Mouse (Mus musculus) lung, postnatal 36 days (tissue): ENCODE data around the gene Ube2a.

Experiments
- DNase-seq: peaks from one replicate; pipeline ENCODE4 v3.0.0; 2022; ENCODE audit warnings: mixed read lengths

Ube2a gene

DNA sequence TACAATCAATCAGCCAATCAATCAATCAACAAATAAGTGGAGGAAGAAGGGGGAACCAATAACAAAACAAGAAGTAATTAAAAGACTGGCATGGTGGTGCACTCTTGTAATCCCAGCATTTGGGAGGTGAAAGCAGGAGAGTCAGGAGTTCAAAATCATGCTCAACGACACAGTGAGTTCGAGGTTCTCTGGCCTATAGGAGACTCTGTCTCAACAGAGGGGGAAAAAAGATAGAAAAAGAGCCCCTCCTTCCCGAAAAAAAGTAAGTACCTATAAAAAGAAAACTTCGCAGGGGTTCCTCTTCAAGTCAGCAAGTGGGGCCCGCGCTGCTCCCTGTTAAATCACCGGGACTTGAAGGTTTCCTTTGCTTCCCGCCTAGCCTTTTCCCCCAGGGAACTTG lies at the start of gene Ube2a, which contains the start of gene C330007P06Rik:
Gene Ube2a (plus strand): TSS at position 136 of the 400 bp plus-strand sequence.
Gene C330007P06Rik (minus strand): TSS at position 347 of the 400 bp plus-strand sequence.
- DNase-seq, result no peak

DNA sequence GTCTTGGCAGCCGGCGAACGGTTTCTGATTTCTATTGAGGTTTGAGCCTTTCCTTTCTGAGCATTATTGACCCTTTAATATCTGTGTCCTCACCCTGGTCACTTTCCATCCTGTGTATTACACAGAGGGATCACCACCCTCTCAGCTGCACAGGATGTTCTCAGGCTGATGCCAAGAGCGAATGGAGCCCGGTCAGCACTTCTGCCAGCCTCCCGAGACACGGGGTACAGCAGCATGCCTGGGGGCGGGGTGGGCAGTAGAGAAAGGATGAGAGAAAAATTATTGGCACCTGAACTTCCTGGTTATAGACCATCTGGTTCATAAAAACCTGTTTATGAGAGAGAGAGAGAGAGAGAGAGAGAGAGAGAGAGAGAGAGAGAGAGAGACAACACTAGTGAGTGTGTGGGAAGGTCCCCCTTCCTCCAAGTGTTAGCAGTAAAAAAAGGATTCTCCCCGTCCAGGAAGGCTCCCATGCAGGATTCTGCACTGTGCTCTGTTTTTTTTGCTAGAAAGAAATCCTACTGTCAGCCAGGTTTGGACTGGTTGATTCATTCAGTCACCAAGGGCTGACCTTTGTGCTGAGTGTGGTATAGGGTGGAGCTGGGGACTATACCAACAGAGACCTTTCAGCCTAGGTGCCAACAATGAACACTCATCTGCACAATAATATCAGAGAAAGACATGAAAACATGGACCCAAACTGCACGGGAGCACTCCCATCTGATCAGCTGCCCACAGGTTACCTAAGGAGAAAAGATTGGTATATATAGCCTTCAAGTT lies 49.6 kb upstream of the Ube2a start:
- DNase-seq, result no peak

DNA sequence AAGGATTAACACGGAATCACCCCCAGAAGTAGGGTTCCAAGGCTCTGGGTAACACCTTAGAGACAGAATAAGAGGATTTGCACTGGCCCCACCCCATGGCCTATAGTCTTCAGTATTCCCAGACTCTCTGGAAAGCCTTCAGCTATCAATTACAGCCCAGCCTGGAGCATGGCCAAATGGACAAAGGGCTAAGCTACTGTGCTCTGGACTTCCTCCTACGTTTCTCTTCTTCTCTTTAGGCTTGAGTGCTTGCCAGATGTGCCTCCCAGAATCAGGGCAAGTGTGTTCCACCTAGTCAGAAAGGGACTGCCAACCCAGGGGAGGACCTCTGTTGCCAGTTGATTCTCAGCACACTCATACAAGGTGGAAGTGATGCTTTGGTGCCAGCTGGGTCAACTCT lies 48.7 kb upstream of the Ube2a start:
- DNase-seq, result peak; percentile 37

DNA sequence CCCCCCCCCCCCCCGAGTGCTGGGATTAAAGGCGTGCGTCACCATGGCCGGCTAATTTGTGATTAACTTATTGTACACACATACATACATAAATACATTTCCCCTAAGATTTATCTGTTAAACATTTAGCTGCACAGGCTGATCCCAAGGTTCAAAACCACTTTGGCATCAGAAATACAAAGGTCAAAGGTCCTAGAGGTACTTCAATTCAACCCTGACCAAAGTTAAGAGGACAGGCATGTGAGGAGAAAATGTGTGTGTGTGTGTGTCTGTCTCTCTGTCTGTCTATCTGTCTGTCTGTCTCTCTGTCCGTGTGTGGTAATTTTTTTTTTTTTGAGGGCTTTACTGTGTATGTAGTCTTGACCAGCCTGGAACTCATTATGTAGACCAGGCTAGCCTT lies 46.8 kb upstream of the Ube2a start:
- no peak for DNase-seq

DNA sequence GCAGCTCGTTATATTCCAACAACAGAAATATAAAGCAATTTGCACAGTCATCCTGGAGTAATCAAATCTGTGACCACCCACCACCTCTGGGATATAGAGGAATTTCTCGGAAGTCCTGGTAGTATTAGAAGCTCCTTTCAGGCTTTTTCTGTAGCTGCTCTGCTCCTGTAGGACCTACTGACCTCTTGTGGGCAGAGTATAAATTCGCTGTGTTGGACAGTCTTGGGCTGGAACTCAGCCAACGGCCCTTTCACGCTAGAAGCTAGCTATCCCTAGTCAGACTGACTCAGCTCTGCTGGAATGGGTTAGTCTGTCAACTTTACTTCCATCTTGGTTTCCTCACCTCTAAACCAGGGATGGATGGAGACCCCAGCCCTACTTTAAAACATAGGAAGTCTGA lies 43.4 kb upstream of the Ube2a start:
- peak; percentile 64 for DNase-seq

DNA sequence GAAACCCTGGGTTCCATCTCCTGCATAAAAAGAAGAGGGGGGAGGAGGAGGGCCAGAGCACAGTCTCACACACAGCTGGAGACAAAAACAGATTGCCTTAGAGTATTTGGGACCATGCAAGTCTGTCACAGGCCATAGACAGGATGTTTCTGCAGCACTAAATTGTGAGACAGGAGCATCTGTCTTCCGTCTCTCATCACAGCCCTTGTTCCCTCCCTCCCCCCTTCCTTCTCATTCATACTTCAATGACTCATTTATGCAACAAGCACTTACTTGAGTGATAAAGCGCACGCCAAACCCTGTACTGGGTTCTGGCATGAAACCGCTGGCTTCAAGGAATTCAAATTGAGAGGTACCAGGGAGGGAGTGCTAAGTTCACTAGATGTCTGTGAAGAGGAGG lies 42.1 kb upstream of the Ube2a start:
- peak; percentile 59 for DNase-seq

DNA sequence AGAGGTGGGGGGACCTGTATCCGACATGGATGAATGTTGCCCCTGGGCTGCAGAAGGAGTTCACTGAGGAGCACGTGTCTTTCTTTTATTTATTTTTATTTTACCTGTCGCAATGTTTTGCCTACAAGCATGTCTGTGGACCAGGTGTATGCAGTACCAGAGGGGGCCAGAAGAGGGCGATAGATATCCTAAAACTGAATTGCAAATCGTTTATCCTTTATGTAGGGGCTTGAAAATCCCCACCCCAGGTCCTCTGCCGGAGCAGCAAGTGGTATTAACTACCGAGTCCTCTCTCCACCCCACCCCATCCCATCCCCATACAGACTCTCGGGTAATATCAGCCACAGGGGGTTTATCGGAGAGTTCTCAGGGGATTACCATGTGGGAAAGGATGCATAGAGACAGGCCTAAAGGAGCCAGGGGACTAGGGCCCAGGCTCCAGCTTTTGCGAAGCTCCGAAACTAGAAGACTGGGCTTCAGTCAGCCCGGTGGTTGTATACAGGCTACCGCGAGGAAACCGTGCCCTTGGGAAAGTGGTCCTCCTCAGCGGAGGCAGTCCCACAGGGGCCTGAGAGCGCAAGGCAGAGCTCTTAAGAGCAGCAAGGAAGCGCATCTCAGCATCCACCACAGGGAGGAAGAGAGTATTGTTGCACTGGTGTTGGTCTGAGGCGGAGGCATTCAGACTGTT lies 40.2 kb upstream of the Ube2a start:
- DNase-seq, result peak; percentile 84

DNA sequence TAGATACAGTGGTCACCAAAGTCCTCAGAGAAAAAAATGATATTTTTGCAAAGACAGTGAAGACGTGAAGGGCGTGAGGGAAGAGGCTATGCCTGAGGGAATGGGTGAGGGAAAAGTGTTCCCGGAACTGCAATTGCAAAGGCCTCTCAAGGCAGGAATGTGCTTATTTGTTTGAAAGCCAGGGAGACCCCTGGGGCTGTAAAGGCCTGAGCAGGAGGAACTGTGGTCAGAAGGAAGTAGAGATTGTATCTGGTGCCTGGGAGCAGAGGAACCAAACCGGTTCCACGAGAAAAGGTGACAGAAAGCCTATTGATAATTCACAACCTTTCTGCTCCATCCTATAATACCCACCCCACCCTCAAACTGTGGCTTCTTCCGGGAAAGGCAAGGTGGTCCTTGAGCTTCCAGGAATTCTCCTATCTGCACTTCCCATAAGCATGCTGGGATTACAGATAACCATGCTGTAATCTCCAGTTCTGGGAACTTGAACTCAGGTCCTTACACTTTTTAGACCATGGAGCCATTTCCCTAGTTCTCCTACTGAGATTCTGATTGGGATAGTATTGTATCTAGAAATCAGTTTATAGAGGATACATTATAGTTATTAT lies 36.5 kb upstream of the Ube2a start:
- DNase-seq, result no peak

DNA sequence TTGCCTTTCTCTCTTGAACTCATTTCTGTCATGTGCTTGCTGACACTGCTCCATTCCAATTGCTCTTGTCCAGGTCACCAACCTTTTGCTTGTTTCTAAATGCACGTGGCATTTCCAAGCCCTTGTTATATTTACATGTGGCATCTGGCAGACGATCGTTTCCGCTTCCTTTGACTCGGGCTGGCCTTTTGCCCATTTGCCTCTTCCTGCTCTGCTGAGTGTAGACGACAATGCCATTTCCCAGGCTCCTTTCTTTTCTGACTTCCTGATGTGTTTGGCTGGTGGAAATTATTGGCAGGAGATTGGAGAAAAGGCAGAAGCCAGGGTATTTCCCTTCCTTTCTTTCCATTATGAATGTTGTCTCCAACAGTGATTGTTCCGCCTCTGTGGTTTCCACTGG lies 34.3 kb upstream of the Ube2a start:
- peak; percentile 85 for DNase-seq

DNA sequence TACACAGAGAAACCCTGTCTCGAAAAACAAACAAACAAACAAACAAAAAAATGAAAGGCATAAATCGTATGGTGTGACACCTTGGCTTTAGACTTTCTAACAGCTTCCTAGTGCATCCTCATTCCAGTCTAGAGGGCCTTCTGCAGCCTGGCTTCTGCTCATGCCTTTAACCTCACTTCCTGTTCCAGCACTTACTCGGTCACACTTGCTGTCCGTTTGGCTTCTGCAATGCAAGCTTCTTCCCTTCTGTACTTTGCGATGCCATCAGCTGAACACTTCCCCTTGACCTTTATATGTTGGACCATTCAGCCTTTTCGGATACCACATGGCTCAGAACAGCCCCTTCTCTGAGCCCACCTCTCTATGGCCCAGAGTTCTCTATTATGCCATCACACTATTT lies 32.0 kb upstream of the Ube2a start:
- DNase-seq, result no peak

DNA sequence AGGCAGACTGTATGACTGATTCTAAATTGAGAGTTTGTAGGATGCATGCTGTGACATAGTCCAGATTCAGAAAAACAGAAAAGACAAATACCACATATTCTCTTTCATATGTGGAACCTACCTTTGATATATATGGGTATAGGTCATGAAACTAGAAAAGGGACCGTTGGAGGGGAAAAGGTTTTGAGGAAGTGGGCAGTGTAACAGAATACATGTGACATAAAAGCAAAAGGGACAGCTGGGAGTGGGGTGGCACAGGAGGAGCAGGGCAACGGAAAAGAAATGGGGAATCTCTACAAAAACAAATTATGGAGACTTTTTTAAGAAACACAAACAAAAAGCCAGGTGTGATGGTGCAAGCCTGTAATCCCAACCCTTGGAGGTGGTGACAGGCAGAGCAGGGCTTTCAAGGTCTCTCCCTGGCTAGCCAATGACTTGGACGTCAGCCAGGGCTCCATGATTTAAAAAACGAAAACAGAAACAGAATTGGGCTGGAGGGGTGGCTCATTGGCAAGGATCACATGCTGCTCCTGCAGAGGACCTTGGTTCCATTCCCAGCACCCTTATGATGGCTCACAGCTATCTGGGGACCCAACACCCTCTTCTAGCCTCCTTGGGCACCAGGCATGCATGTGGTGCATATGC lies 30.2 kb upstream of the Ube2a start:
- DNase-seq, result no peak

DNA sequence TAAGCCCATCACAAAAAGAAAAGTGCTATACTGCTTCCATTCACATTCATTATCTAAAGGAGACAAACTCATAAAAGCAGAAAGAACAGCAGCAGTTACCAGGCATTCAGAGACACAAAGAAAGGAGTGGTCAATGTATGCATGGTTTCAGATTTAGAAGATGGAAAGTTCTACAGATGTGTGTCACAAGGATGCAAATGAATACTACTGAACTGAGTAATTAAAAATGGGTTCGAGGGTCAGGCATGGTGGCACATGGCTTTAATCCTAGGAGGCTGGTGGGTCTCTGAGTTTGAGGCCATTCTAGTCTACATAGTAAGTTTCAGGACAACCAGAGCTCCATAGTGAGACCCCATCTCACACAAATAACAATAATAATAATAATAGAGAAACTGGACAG lies 26.5 kb upstream of the Ube2a start:
- DNase-seq, result no peak

DNA sequence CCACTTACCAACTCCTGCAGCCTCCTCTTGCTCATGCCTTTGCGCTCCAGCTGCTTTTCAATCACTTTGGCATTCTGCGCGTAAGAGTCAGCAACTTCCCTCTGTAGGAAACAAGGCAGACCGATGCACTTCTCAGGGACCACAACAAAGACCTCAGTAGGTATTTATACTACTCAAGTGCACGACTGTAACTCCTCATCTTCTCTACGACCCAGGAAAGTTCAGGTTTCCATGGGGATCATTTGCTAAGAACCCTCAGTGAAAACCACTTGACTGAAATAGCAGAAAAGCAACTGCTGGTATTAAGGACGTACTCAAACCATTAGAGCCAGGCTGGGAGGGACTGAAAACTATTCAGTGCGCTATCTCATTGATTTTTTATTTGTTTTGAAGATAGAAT lies 21.1 kb upstream of the Ube2a start:
- peak; percentile 33 for DNase-seq

DNA sequence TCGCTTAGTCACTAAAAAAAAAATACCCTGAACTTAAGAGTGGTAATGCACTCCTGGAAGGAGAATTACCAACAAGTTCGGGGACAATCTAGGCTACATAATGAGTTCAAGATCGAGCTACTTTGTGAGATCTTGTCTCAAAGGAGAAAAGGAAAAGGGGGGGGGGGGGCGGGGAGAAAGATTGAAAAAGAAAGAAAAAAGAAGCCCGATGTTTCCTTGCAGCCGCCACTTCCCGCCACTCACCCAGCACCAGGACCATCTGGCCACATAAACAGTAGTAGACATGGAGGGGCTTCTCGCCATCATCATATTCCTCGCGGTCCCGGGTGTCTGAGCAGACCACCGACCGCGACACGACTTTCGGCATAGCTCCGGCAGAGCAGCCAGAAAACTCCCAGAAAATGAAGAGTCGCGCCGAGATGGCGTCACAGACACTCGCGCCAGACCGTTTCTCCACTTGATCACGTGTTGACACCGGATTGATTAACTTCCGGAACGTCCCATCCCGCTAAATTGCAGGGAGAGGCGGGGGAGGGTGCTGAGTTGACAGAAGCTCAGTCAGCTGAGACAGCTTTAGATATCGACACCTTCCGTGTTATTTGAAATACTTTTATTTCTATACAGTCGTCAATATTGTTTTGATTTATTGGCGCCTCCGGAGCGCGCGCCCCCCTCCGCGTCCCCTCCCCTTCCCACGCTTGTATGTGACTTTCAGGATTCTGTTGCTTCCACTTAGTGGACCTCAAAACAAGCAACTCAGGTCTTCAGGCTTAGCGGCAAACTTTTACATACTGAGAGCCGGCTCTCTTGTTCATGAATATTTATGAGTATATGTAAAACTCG lies 9.7 kb upstream of the Ube2a start:
- DNase-seq, result peak; percentile 91

DNA sequence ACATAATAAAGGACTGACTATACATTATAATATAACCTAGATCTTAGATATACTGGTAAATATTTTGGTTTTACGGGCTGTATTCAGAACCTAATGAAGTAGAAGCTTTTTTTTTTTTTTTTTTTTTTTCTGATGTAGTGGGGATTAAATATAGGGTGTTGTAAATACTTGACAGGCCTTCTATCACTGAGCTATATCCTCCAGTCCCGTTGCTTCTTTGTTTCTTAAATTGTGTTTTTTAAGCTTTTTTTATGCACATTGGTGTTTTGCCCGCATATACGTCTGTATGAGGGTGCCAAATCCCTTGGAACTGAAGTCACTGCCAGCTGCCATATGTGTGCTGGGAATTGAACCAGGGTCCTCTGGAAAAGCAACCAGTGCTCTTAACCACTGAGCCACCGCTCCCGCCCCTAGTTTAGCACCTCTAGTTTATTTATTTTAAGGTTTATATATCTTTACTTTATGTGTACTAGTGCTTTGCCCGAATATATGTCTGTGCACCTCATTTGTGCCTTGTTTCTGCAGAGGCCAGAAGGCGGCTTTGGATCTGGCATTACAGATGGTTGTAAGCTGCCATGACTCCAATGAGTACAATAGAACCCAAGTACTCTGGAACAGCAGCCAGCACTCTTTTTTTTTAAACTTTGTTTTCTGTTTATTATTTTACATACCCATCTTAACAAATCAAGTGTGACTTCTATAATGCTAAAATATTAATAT lies 8.9 kb upstream of the Ube2a start:
- no peak for DNase-seq

DNA sequence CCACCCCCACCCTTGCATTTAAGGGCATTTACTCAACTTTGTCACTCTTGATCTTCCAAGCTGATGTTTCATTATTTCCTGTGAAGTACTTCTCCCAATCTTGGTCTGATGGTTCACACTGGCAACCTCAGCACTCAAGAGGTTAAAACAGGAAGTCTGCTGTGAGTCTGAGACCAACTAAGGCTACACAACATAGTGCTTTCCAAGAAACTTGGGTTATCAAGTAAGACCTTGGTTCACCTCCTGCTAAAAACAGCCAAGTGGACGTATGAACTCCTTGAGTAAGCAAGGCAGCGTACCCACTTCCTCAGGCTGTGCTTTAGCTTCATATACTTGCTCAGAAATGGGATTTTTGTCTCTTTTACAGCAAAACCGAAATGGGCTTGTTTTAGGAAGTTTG lies 3.3 kb upstream of the Ube2a start:
- peak; percentile 3 for DNase-seq

DNA sequence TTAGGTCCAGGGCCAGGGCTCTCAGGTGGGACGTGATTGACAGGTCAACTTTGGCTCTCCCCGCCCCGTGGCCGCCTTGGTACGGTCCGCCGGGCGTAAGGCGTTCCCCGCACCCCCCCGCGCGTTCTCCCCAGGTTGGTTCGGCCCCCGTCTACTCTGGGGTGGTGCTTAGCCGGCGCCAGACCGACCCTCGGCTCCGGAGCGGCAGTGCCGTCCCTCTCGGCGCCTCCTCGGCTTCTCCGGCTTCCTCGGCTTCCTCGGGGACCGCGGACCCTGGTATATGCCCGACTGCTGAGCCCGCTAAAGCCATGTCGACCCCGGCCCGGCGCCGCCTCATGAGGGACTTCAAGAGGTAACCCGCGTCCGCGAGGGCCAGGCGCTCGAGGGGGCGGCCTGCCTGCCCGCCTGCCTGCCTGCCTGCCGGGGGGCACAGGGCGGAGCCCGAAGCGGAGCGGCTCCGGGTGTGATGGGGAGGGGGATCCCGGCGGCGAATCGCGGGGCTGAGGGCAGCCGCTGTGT lies 537 bp downstream of the Ube2a start:
- DNase-seq, result peak; percentile 93

DNA sequence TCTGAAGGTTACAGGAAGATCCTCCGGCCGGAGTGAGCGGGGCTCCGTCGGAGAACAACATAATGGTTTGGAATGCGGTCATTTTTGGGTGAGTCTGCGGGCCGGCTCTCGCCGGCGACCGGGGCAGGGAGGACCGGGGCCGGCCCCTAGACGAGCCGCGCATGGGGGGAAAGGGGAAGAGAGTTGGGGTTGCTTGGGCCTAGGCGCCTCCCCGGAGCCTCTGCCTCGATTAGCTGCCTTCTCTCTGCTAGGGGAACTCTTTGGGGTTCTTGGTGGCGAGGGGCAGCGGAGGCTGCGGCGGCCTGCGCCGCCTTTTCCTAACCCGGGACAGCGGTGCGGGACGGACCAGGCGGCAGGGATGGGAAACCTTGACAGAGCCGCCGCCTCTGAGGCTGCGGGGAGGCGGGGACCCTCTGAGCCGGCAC lies 1.0 kb downstream of the Ube2a start:
- DNase-seq, result no peak

DNA sequence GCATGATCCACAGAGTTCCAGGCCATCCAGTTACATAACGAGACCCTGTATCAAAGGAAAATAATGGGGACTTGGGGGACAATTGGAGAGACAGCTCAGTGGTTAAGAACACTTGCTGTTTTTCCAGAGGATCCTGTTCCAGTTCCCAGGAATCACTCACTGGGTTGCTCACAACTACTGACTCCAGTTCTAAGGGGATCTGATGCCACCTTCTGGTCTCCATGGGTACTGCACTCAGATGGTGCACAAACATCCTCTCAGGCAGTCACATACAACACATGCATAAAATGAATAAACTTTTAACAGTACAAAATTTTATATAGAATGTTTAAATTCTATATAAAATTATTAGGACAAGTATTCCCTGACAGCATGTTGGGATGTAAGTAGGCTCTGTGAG lies 11.0 kb downstream of the Ube2a start:
- DNase-seq, result peak; percentile 15

DNA sequence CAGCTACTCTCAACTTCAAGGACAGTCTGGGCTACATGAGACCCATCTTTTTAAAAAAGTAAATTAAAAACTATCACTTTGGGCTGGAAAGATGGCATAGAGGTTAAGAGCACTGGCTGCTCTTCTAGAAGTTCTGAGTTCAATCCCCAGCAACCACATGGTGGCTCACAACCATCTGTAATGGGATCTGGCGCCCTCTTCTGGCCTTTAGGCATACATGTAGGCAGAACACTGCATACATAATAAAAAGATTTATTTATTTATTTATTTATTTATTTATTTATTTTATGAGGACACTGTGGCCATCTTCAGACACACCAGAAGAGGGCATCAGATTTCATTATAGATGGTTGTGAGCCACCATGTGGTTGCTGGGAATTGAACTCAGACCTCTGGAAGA lies 25.2 kb downstream of the Ube2a start:
- DNase-seq, result peak; percentile 41

DNA sequence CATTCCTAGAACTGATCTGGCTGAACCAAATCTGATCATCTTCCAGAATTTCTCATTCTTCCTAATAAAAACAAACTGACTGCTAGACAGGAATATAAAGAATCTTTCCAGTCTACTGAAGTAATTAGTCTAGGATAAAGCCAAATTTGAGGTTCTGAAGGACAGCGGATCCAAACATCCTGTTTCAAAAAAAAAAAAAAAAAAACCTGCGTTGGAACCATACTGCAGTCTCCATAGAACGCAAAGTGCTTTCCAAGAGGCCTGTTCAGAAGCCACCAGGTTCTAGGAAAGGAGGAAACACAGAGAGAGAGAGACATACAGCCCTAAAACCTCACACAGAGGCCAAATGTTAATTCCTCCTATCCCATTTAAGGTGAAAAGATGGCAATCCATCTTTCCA lies 28.0 kb downstream of the Ube2a start:
- no peak for DNase-seq
